Mouse (Mus musculus): ENCODE data around the gene Ube2q2. TPM values are rescaled to one million over a fixed set of nuclear protein-coding genes. Genes with fewer than 3 reads are reported as not detected.

Ube2q2 gene
- polyA plus RNA-seq, 1 experiment = 5.3 TPM

DNA sequence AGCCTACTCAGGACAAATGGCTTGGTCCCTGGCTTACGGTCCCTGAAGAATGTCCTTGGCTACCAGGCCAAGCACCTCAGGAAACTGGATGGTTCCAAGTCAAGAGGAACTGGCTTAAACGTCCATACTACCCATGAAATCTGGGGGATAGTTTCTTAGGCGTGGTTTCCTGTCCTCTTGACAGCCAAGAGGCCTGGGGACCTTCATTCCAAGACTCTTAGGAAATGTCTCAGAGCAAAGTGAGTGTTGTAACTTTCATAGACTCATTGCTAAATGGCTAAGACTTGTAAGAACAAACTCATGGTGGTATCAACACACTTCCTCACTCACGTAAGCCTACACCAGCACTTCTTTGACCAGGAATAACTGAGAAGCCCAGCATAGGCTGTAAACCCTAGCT lies 107.0 kb downstream of the Ube2q2 start:
- no peak for TF ChIP-seq POLR2A (IDR thresholded peaks at IDR 0.05; ENCODE audit: low read depth, low read length)
- no peak for TF ChIP-seq CTCF (IDR thresholded peaks at IDR 0.05; ENCODE audit: extremely low read depth, insufficient read length, insufficient replicate concordance, low read depth, low read length)
- Histone ChIP-seq H3K4me1 (ENCODE audit: control insufficient read depth, insufficient read depth, insufficient read length, low read length) (peaks cover 6% of the 10 kb centered on the region), H3K4me3 (ENCODE audit: low read depth, low read length) (no peak overlapping the region), H3K36me3 (ENCODE audit: control insufficient read depth, insufficient read depth, low read length) (no peaks in the 10 kb centered on the region), H3K27ac (ENCODE audit: insufficient read depth, low read depth, low read length) (no peak overlapping the region), H3K27me3 (ENCODE audit: control insufficient read depth, insufficient read depth, low read length) (no peaks in the 10 kb centered on the region; the same call in 1 of the 2 replicates)
- whole genome bisulfite sequencing = 73% methylated on average over 4 of the region's 4 CpGs

DNA sequence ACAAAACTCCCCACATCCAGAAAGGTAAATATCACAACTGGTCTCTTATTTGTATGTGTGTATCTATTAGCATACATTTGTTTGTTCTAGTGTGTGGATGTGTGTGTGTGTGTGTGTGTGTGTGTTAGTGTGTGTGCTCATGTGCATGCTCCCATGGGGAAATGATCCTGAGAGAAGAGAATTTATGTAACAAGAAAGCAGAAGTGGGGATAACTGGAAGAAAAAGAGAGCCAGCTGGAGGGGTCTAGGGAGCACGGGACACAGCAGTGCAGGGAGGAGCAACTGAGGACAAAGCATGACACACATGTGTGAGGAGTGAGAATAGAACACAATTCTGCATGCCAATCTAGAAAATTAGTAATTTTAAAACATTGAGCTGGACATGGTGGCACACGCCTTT lies 108.5 kb downstream of the Ube2q2 start:
- WGBS = 93% methylated on average over 2 of the region's 2 CpGs
- no peak for TF ChIP-seq CTCF (IDR thresholded peaks at IDR 0.05; ENCODE audit: extremely low read depth, insufficient read length, insufficient replicate concordance, low read depth, low read length)
- no peak for TF ChIP-seq POLR2A (IDR thresholded peaks at IDR 0.05; ENCODE audit: low read depth, low read length)

More for the DNA sequence above, 108.5 kb downstream of the Ube2q2 start:
- no peaks in the 10 kb centered on the region for H3K36me3 ChIP-seq (ENCODE audit: control insufficient read depth, insufficient read depth, low read length)
- no peak overlapping the region for H3K27ac ChIP-seq (ENCODE audit: insufficient read depth, low read depth, low read length)
- H3K27me3 ChIP-seq (ENCODE audit: control insufficient read depth, insufficient read depth, low read length) = no peaks in the 10 kb centered on the region; the same call in 1 of the 2 replicates
- no peak overlapping the region for H3K4me3 ChIP-seq (ENCODE audit: low read depth, low read length)
- no peaks in the 10 kb centered on the region for H3K4me1 ChIP-seq (ENCODE audit: control insufficient read depth, insufficient read depth, insufficient read length, low read length)

Other genes starting within 250 kb of the Ube2q2 start
- gene Hykk, start 231.6 kb upstream of the Ube2q2 start, polyA plus RNA-seq (2012; rRNA removed) = 0.23 and 0.30 TPM in 2 replicates
- gene Psma4, start 198.1 kb upstream of the Ube2q2 start, polyA plus RNA-seq (2012; rRNA removed) = 13.3 and 27.1 TPM in 2 replicates
- gene AY074887, start 197.9 kb upstream of the Ube2q2 start, polyA plus RNA-seq (2012; rRNA removed) = not detected in 2 replicates
- 0.04 TPM in 1 of 2 replicates, not detected in the other for gene Chrna5, start 168.0 kb upstream of the Ube2q2 start, polyA plus RNA-seq (2012; rRNA removed)
- 0.85 and 1.5 TPM in 2 replicates for gene Chrna3, start 122.3 kb upstream of the Ube2q2 start, polyA plus RNA-seq (2012; rRNA removed)
- 0.76 and 2.0 TPM in 2 replicates for gene Chrnb4, start 100.1 kb upstream of the Ube2q2 start, polyA plus RNA-seq (2012; rRNA removed)
- gene Fbxo22, start 60.1 kb downstream of the Ube2q2 start, polyA plus RNA-seq (2012; rRNA removed) = 5.9 and 10.2 TPM in 2 replicates
- gene Nrg4, start 178.0 kb downstream of the Ube2q2 start, polyA plus RNA-seq (2012; rRNA removed) = 1.5 and 1.9 TPM in 2 replicates
- 0.95 and 1.3 TPM in 2 replicates for gene Tmem266, start 178.1 kb downstream of the Ube2q2 start, polyA plus RNA-seq (2012; rRNA removed)